Mouse (Mus musculus) thymus, adult 2 months (tissue): ENCODE measurements around the gene Fut11. TPM values are rescaled to one million over a fixed set of nuclear protein-coding genes. Genes with fewer than 3 reads are reported as not detected.

Source experiments
- DNase-seq: peaks from one replicate; pipeline ENCODE4 v3.0.0; 2021
- H3K27ac ChIP-seq: fragments of 200-500 bp; 2 replicates; pipeline ENCODE4 v1.5.1; 2012; ENCODE audit warnings: low read length, control low read depth; ENCODE audit not compliant: control insufficient read depth, insufficient read depth
- H3K27me3 ChIP-seq: fragments of 200-500 bp; 2 replicates; pipeline ENCODE4 v1.6.1; 2012; ENCODE audit warnings: mild to moderate bottlenecking, low read length, moderate library complexity, mixed read lengths; ENCODE audit not compliant: control insufficient read depth, insufficient read depth
- H3K36me3 ChIP-seq: fragments of 200-500 bp; 2 replicates; pipeline ENCODE4 v1.6.1; 2012; ENCODE audit warnings: mild to moderate bottlenecking, low read length, moderate library complexity; ENCODE audit not compliant: control insufficient read depth, insufficient read depth
- H3K4me1 ChIP-seq: fragments of 200-500 bp; replicated peaks from 2 replicates; pipeline ENCODE4 v1.6.1; 2012; ENCODE audit warnings: low read length; ENCODE audit not compliant: control insufficient read depth, insufficient read depth
- H3K4me3 ChIP-seq: fragments of 200-500 bp; 2 replicates; pipeline ENCODE4 v1.5.1; 2012; ENCODE audit warnings: mild to moderate bottlenecking, low read length, control low read depth, moderate library complexity; ENCODE audit not compliant: control insufficient read depth, insufficient read depth
- CTCF ChIP-seq: fragments of 200-500 bp; IDR thresholded peaks from 2 replicates; pipeline ENCODE4 v1.5.1; 2012; ENCODE audit warnings: mild to moderate bottlenecking, control low read depth, low read length, moderate library complexity, borderline replicate concordance; ENCODE audit not compliant: control insufficient read depth, poor library complexity, insufficient read depth; ENCODE audit errors: extremely low read depth
- POLR2A ChIP-seq: fragments of 200-500 bp; IDR thresholded peaks from 2 replicates; pipeline ENCODE4 v1.6.1; 2012; ENCODE audit warnings: mild to moderate bottlenecking, low read length, control low read depth, moderate library complexity; ENCODE audit not compliant: control insufficient read depth, poor library complexity, insufficient read depth; ENCODE audit errors: extremely low read depth
- WGBS: fragments of 180-500 bp; shearing (Covaris S2); methylation state at CpG from one replicate; pipeline ENCODE4 v1.1.7; 2018; 5-methylcytosine and 5-hydroxymethylcytosine counted together
- polyA plus RNA-seq: library from polyadenylated mRNA; depleted of rRNA; stranded (reverse); fragments of >200 nt; gene quantifications from 2 replicates; pipeline ENCODE4 v1.2.3, GENCODE M21; 2012

Fut11 gene
- polyA plus RNA-seq, 1 experiment: 19.2 TPM

DNA sequence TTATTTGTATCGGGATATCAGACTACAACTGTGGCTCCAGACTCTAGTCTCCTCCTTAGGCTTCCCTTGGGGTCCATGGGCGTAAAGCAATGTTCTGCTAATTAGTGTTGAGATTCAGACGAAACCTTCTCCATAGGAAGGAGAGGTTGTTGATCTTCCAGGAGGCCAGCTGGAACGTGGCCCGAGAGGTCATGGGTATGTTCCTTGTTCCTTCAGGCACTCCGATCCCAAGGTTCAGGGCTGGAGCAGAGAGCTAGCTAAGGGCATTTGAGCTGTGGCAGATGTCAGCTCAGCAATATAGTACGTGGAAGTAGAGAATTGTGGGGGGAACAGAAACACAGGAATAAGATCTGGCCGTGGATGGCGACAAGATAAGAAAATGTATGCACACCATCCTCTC, 39.0 kb upstream of the Fut11 start:
- Histone ChIP-seq H3K4me1 (0 out of 2 replicates have a peak, but pooled peaks cover 2% of the 10 kb centered on the region), H3K27ac (no peak overlapping the region), H3K27me3 (no peaks in the 10 kb centered on the region), H3K36me3 (no peaks in the 10 kb centered on the region), H3K4me3 (no peak overlapping the region)
- WGBS: 96% methylated on average over 9 of the region's 9 CpGs
- no peak for DNase-seq
- TF ChIP-seq CTCF (no peak), POLR2A (no peak)

DNA sequence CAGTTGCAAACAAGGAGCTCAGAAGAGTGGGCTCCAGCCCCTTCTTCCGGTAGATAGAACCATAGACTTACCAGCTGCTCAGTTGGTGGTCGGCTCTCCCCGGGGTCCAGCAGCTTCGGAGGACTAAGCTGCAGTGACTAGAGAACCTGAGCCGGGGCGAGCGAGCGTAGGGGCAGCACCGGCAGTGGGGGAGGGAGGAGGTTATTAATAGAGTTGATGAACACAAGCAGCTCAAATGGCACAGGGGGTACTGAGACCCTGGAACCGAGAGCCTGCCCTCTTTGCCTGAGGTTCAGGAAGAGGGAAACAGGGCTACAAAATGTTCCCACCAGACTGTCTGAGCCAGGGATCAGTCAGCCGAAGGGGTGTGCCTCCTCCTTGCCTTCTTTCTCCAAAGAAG, 38.4 kb upstream of the Fut11 start, which contains the start of gene Myoz1:
TSS of gene Myoz1 (minus strand) at position 180 of the 400 bp plus-strand sequence.
- H3K27me3 ChIP-seq: no peaks in the 10 kb centered on the region
- no peaks in the 10 kb centered on the region for H3K36me3 ChIP-seq
- H3K27ac ChIP-seq: no peak within 1 kb of the TSS
- TF ChIP-seq CTCF (no peak), POLR2A (no peak)
- WGBS: 95% methylated on average over 11 of the region's 11 CpGs
- no peak within 1 kb of the TSS for H3K4me3 ChIP-seq
- DNase-seq: no peak
- peaks cover 5% of the 10 kb centered on the region; the same call in 1 of the 2 replicates for H3K4me1 ChIP-seq

DNA sequence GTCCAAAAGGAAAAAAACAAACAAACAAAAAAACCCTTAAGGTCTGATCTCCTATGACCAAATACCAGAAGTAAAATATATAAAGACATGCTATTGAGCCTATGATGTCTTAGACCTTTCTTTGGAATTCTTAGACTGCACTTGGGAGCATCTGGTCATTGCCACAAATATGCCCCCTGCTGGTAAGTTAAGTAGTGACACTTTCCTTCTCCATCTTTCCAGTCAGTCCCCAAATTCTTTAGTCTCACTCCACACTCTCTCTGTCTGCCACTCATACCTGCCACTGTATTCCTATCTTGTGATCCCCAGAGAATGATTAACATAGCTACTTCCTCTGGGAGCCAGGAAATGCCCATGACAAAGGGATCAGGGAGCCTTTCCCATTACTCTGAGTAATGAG, 36.4 kb upstream of the Fut11 start:
- Histone ChIP-seq H3K27ac (no peak overlapping the region), H3K36me3 (no peaks in the 10 kb centered on the region), H3K27me3 (no peaks in the 10 kb centered on the region), H3K4me3 (no peak overlapping the region), H3K4me1 (peaks cover 9% of the 10 kb centered on the region; the same call in 1 of the 2 replicates)
- peak; percentile 30 for DNase-seq
- no peak for TF ChIP-seq POLR2A
- no peak for TF ChIP-seq CTCF

GRCm38 (mm10) chr14:20658902-20659301, 35.9 kb upstream of the Fut11 start:
- no peak overlapping the region for H3K4me3 ChIP-seq
- DNase-seq: no peak
- 95% methylated on average over 6 of the region's 6 CpGs for WGBS
- H3K27ac ChIP-seq: no peak overlapping the region
- no peaks in the 10 kb centered on the region for H3K36me3 ChIP-seq
- TF ChIP-seq CTCF (no peak), POLR2A (no peak)
- peaks cover 9% of the 10 kb centered on the region for H3K4me1 ChIP-seq
- H3K27me3 ChIP-seq: no peaks in the 10 kb centered on the region

GRCm38 (mm10) chr14:20659687-20660086, 35.1 kb upstream of the Fut11 start:
- no peaks in the 10 kb centered on the region for H3K27me3 ChIP-seq
- H3K4me1 ChIP-seq: peaks cover 17% of the 10 kb centered on the region
- DNase-seq: no peak
- no peak for TF ChIP-seq CTCF
- no peak overlapping the region for H3K27ac ChIP-seq
- 96% methylated on average over 7 of the region's 7 CpGs for WGBS
- H3K4me3 ChIP-seq: no peak overlapping the region
- no peaks in the 10 kb centered on the region for H3K36me3 ChIP-seq

GRCm38 (mm10) chr14:20660827-20661660, 33.7 kb upstream of the Fut11 start:
- WGBS: 3% methylated on average over 52 of the region's 52 CpGs
- peak; percentile 92 for DNase-seq
- H3K36me3 ChIP-seq: no peaks in the 10 kb centered on the region
- TF ChIP-seq POLR2A (no peak), CTCF (peak; percentile 87)
- peak overlapping the region; percentile 53 for H3K4me3 ChIP-seq
- H3K27me3 ChIP-seq: no peaks in the 10 kb centered on the region
- no peak overlapping the region for H3K27ac ChIP-seq
- H3K4me1 ChIP-seq: peaks cover 17% of the 10 kb centered on the region

GRCm38 (mm10) chr14:20661661-20662331, 33.0 kb upstream of the Fut11 start:
- WGBS: 68% methylated on average over 19 of the region's 19 CpGs
- peaks cover 17% of the 10 kb centered on the region for H3K4me1 ChIP-seq
- DNase-seq: no peak
- H3K27me3 ChIP-seq: no peaks in the 10 kb centered on the region
- TF ChIP-seq POLR2A (no peak), CTCF (no peak)
- H3K27ac ChIP-seq: no peak overlapping the region
- H3K4me3 ChIP-seq: peak overlapping the region; percentile 53
- H3K36me3 ChIP-seq: no peaks in the 10 kb centered on the region
